Mouse (Mus musculus): ENCODE data around the gene Serping1. TPM values are rescaled to one million over a fixed set of nuclear protein-coding genes. Genes with fewer than 3 reads are reported as not detected.

The Serping1 gene
- total and polyA plus RNA-seq, 3 experiments = not detected

GRCm38 (mm10) chr2:84758542-84759127 is 16.6 kb downstream of the Serping1 start:
- DNase-seq (ENCODE audit: extremely low read depth) = peak; percentile 44
- in situ Hi-C loops (cut with MboI; ENCODE audit: low pct_ligation_motif_present, low pct_unique_long_range_greater_than_20kb, low sequenced_read_pairs) = no loop called here
- TF ChIP-seq E2F4 (IDR thresholded peaks at IDR 0.05; ENCODE audit: insufficient replicate concordance, low read depth, low read length) = no peak
- TF ChIP-seq NELFE (IDR thresholded peaks at IDR 0.05; ENCODE audit: low read depth, low read length) = no peak
- peak; percentile 66 for TF ChIP-seq SMC3 (IDR thresholded peaks at IDR 0.05; ENCODE audit: low read depth, low read length)
- peak; percentile 80 for TF ChIP-seq USF2 (conservative IDR thresholded peaks at IDR 0.05; ENCODE audit: low read depth, low read length)
- TF ChIP-seq USF1 (IDR thresholded peaks at IDR 0.05; ENCODE audit: low read depth, low read length) = peak; percentile 80
- TF ChIP-seq JUN (IDR thresholded peaks at IDR 0.05; ENCODE audit: insufficient read depth, low read depth, low read length) = no peak
- no peak for TF ChIP-seq ELF1 (IDR thresholded peaks at IDR 0.05; ENCODE audit: low read depth, low read length)
- no peak for TF ChIP-seq NRF1 (IDR thresholded peaks at IDR 0.05; ENCODE audit: low read depth, low read length)
- TF ChIP-seq BHLHE40 (IDR thresholded peaks at IDR 0.05; ENCODE audit: low read depth, low read length) = peak; percentile 90
- no peak for TF ChIP-seq KAT2A (IDR thresholded peaks at IDR 0.05; ENCODE audit: insufficient replicate concordance, low read length)
- no peak for TF ChIP-seq TCF12 (IDR thresholded peaks at IDR 0.05; ENCODE audit: low read depth, low read length)
- TF ChIP-seq MAX (IDR thresholded peaks at IDR 0.05; ENCODE audit: low read length) = peak; percentile 89
- TF ChIP-seq IRF4 (IDR thresholded peaks at IDR 0.05; ENCODE audit: low read depth, low read length) = no peak
- TF ChIP-seq UBTF (IDR thresholded peaks at IDR 0.05; ENCODE audit: low read depth, low read length) = no peak
- TF ChIP-seq MAFK (IDR thresholded peaks at IDR 0.05; ENCODE audit: insufficient replicate concordance, low read length) = no peak
- TF ChIP-seq EP300 (IDR thresholded peaks at IDR 0.05; ENCODE audit: low read length) = no peak
- TF ChIP-seq MYC (IDR thresholded peaks at IDR 0.05; ENCODE audit: low read depth, low read length) = peak; percentile 85
- no peak for TF ChIP-seq MXI1 (IDR thresholded peaks at IDR 0.05; ENCODE audit: low read depth, low read length)
- no peak for TF ChIP-seq CHD1 (IDR thresholded peaks at IDR 0.05; ENCODE audit: low read depth, low read length)
- no peak for TF ChIP-seq JUND (conservative IDR thresholded peaks at IDR 0.05; ENCODE audit: low read depth, low read length)
- peak; percentile 64 for TF ChIP-seq RAD21 (IDR thresholded peaks at IDR 0.05; ENCODE audit: low read depth, low read length)
- TF ChIP-seq CTCF (conservative IDR thresholded peaks at IDR 0.05 in 1 of 2, IDR thresholded peaks at IDR 0.05 in 1 of 2; ENCODE audit: low read depth in 2 of 2, low read length in 2 of 2) = peak; percentile 30 to 77; a peak in 2 of 4 replicates
- no peak for TF ChIP-seq CHD2 (IDR thresholded peaks at IDR 0.05; ENCODE audit: low read length)

More at GRCm38 (mm10) chr2:84758542-84759127, 16.6 kb downstream of the Serping1 start:
- Histone ChIP-seq H3K27ac (ENCODE audit: insufficient read depth, low read depth) (no peak overlapping the region), H3K36me3 (replicated peaks in 1 of 2; ENCODE audit: control insufficient read depth in 1 of 2, insufficient read depth in 1 of 2, low read length in 1 of 2) (no peaks in the 10 kb centered on the region), H3K4me1 (ENCODE audit: control insufficient read depth in 1 of 2, insufficient read depth in 2 of 2) (0 out of 4 replicates have a peak, but pooled peaks cover 0 to 5% of the 10 kb centered on the region in 2 experiments), H3K4me3 (replicated peaks in 1 of 3; ENCODE audit: low read depth in 2 of 3, low read length in 2 of 3, poor library complexity in 1 of 3) (no peak overlapping the region), H3K9ac (ENCODE audit: insufficient read depth, low read depth) (no peak overlapping the region), H3K4me2 (ENCODE audit: insufficient read depth, low read depth, poor library complexity, severe bottlenecking) (no peak overlapping the region), H3K9me3 (replicated peaks; ENCODE audit: low read length) (no peaks in the 10 kb centered on the region), H3K79me2 (replicated peaks; ENCODE audit: control insufficient read depth, extremely low read depth, insufficient read depth, poor library complexity, severe bottlenecking) (no peaks in the 10 kb centered on the region), H3K27me3 (replicated peaks) (peaks cover 2% of the 10 kb centered on the region)
- dilution Hi-C loops (cut with MboI; ENCODE audit: extremely low pct_ligation_motif_present, extremely low pct_unique_long_range_greater_than_20kb, low sequenced_read_pairs) = no loop called here

All from CH12.LX (cell line).